Comparison of ENCODE assay signal across 14 mouse cellular contexts in genomic region chr7:113047583-113047982, GRCm38 (mm10).
A peak's percentile ranks its signal among the peaks of the same experiment; 100 is the strongest.
DNase-seq lines count a peak whose midpoint lies in the region; ATAC-seq lines count a peak whose summit lies in the region.
"Had no signal": no experiment of that assay in that cellular context is flagged by ENCODE, and none has a peak within 500 bp of the region (broad histone marks: within the 10 kb centered on the region; RNA-seq: fewer than 3 reads in every experiment).

No protein-coding gene starts in this region.

- no peak overlapping the region for H3K9ac ChIP-seq in heart, embryonic 12.5 days
- H3K9ac ChIP-seq in midbrain, embryonic 14.5 days (replicated peaks; ENCODE audit: low read length) = no peak overlapping the region
- H3K9ac ChIP-seq in midbrain, embryonic 11.5 days (ENCODE audit: low read length) = no peak overlapping the region
- H3K9ac ChIP-seq in limb, embryonic 12.5 days (replicated peaks) = no peak overlapping the region

- H3K27ac ChIP-seq in heart, embryonic 12.5 days (ENCODE audit: poor library complexity, severe bottlenecking) = peak overlapping the region; percentile 17; the same call in 1 of the 2 replicates
- H3K27ac ChIP-seq in midbrain, embryonic 14.5 days (replicated peaks; ENCODE audit: low read depth, low read length) = 0 out of 2 replicates have a peak overlapping the region, but pooled peaks have one; percentile 20
- no peak overlapping the region for H3K27ac ChIP-seq in midbrain, embryonic 11.5 days (ENCODE audit: low read depth, low read length)
- peak overlapping the region; percentile 56 for H3K27ac ChIP-seq in limb, embryonic 12.5 days
- H3K27ac ChIP-seq: left cerebral cortex, adult 2 months; macrophage had no signal

- H3K4me1 ChIP-seq in heart, embryonic 12.5 days (replicated peaks) = peaks cover 8% of the 10 kb centered on the region; the same call in 1 of the 2 replicates
- 0 out of 2 replicates have a peak, but pooled peaks cover 5% of the 10 kb centered on the region for H3K4me1 ChIP-seq in midbrain, embryonic 14.5 days (ENCODE audit: control insufficient read depth, insufficient read depth, low read length)
- H3K4me1 ChIP-seq in midbrain, embryonic 11.5 days (ENCODE audit: control insufficient read depth, insufficient read depth, low read length) = no peaks in the 10 kb centered on the region
- H3K4me1 ChIP-seq in limb, embryonic 12.5 days (replicated peaks) = 0 out of 2 replicates have a peak, but pooled peaks cover 7% of the 10 kb centered on the region

- ATAC-seq in heart, embryonic 12.5 days (ENCODE audit: insufficient number of reproducible peaks, low FRiP score) = no peak
- no peak for ATAC-seq in midbrain, embryonic 14.5 days (ENCODE audit: low FRiP score, low TSS enrichment)
- no peak for ATAC-seq in midbrain, embryonic 11.5 days (ENCODE audit: low FRiP score)
- no peak for ATAC-seq in limb, embryonic 12.5 days (ENCODE audit: insufficient number of reproducible peaks, insufficient read depth, low FRiP score, low TSS enrichment, low read depth)

- no peaks in the 10 kb centered on the region for H3K36me3 ChIP-seq in heart, embryonic 12.5 days
- no peaks in the 10 kb centered on the region for H3K36me3 ChIP-seq in midbrain, embryonic 14.5 days (ENCODE audit: control insufficient read depth, insufficient read depth, low read length)
- no peaks in the 10 kb centered on the region for H3K36me3 ChIP-seq in midbrain, embryonic 11.5 days (ENCODE audit: control insufficient read depth, insufficient read depth, low read length)
- no peaks in the 10 kb centered on the region for H3K36me3 ChIP-seq in limb, embryonic 12.5 days

- DNase-seq in heart, adult 9 months (ENCODE audit: low spot score in 2 of 2) = no peak
- DNase-seq in midbrain, embryonic 14.5 days = no peak
- no peak for DNase-seq in midbrain, embryonic 11.5 days (ENCODE audit: low spot score, missing footprints)
- no peak for DNase-seq in embryo, embryonic 10.5 days (ENCODE audit: low spot score)
- DNase-seq in layer of hippocampus, adult 18-20 months (ENCODE audit: low spot score in 2 of 2) = no peak
- DNase-seq in layer of hippocampus, postnatal 36 days = no peak
- DNase-seq: cerebellum, adult 11 months; kidney, adult 2 months; right cerebral cortex, postnatal 4 days; thymus, adult 2 months had no signal

- H3K4me3 ChIP-seq in heart, embryonic 12.5 days = no peak overlapping the region
- H3K4me3 ChIP-seq in midbrain, embryonic 14.5 days (replicated peaks; ENCODE audit: low read depth, low read length) = no peak overlapping the region
- H3K4me3 ChIP-seq in midbrain, embryonic 11.5 days (ENCODE audit: low read depth, low read length) = no peak overlapping the region
- no peak overlapping the region for H3K4me3 ChIP-seq in limb, embryonic 12.5 days (replicated peaks)
- H3K4me3 ChIP-seq: left cerebral cortex, adult 2 months had no signal

- no peak overlapping the region for H3K4me2 ChIP-seq in heart, embryonic 12.5 days
- no peak overlapping the region for H3K4me2 ChIP-seq in midbrain, embryonic 14.5 days (ENCODE audit: low read length)
- H3K4me2 ChIP-seq in midbrain, embryonic 11.5 days = no peak overlapping the region
- H3K4me2 ChIP-seq in limb, embryonic 12.5 days = no peak overlapping the region

- WGBS in heart, embryonic 12.5 days = 81% methylated on average over 3 of the region's 3 CpGs
- WGBS in midbrain, embryonic 14.5 days = 87% methylated on average over 3 of the region's 3 CpGs
- 90% methylated on average over 3 of the region's 3 CpGs for WGBS in midbrain, embryonic 11.5 days
- 84% methylated on average over 3 of the region's 3 CpGs for WGBS in limb, embryonic 12.5 days

- H3K9me3 ChIP-seq in heart, embryonic 12.5 days (replicated peaks) = peaks cover 3% of the 10 kb centered on the region
- no peaks in the 10 kb centered on the region for H3K9me3 ChIP-seq in midbrain, embryonic 14.5 days (ENCODE audit: control insufficient read depth, low read length)
- H3K9me3 ChIP-seq in midbrain, embryonic 11.5 days (ENCODE audit: control insufficient read depth, low read length) = no peaks in the 10 kb centered on the region
- H3K9me3 ChIP-seq in limb, embryonic 12.5 days = no peaks in the 10 kb centered on the region

- no peaks in the 10 kb centered on the region for H3K27me3 ChIP-seq in heart, embryonic 12.5 days (replicated peaks)
- H3K27me3 ChIP-seq in midbrain, embryonic 14.5 days (ENCODE audit: control insufficient read depth, insufficient read depth, low read length) = no peaks in the 10 kb centered on the region
- H3K27me3 ChIP-seq in midbrain, embryonic 11.5 days (ENCODE audit: control insufficient read depth, insufficient read depth, low read length) = no peaks in the 10 kb centered on the region
- H3K27me3 ChIP-seq in limb, embryonic 12.5 days = no peaks in the 10 kb centered on the region
